Mouse (Mus musculus) lung, postnatal 36 days (tissue): ENCODE measurements around the gene Rps6ka2.
"Not testable (repeated sequence)": the region's sequence is repeated elsewhere in the genome, so short reads cannot be mapped to it uniquely, and the experiment has no call there.

Source experiments
- DNase-seq: peaks from one replicate; pipeline ENCODE4 v3.0.0; 2022; ENCODE audit warnings: mixed read lengths

The Rps6ka2 gene

GRCm38 (mm10) chr17:7169627-7170303 lies at the start of gene Rps6ka2:
Gene Rps6ka2, plus strand, starts transcription at chr17:7170115.
- peak; percentile 98 for DNase-seq

- not testable (repeated sequence) for DNase-seq
Observed at GRCm38 (mm10) chr17:7120835-7121234, 49.1 kb upstream of the Rps6ka2 start.

- not testable (repeated sequence) for DNase-seq
Observed at GRCm38 (mm10) chr17:7122554-7122953, 47.4 kb upstream of the Rps6ka2 start.

- DNase-seq: not testable (repeated sequence)
Observed at GRCm38 (mm10) chr17:7126475-7126874, 43.4 kb upstream of the Rps6ka2 start.

GRCm38 (mm10) chr17:7134002-7134401 lies 35.9 kb upstream of the Rps6ka2 start:
- not testable (repeated sequence) for DNase-seq

- DNase-seq: not testable (repeated sequence)
Observed at GRCm38 (mm10) chr17:7135277-7135676, 34.6 kb upstream of the Rps6ka2 start.

GRCm38 (mm10) chr17:7138186-7138925 lies 31.6 kb upstream of the Rps6ka2 start:
- no peak for DNase-seq

- DNase-seq: no peak
Observed at GRCm38 (mm10) chr17:7140399-7141174, 29.3 kb upstream of the Rps6ka2 start.

GRCm38 (mm10) chr17:7142367-7142766 lies 27.5 kb upstream of the Rps6ka2 start:
- no peak for DNase-seq

- DNase-seq: no peak
Observed at GRCm38 (mm10) chr17:7143885-7144518, 25.9 kb upstream of the Rps6ka2 start.

- DNase-seq: peak; percentile 26
Observed at GRCm38 (mm10) chr17:7145373-7146058, 24.4 kb upstream of the Rps6ka2 start.

GRCm38 (mm10) chr17:7146479-7146878 lies 23.4 kb upstream of the Rps6ka2 start:
- DNase-seq: no peak

GRCm38 (mm10) chr17:7147920-7148321 lies 22.0 kb upstream of the Rps6ka2 start:
- no peak for DNase-seq

- DNase-seq: no peak
Observed at GRCm38 (mm10) chr17:7149328-7150195, 20.4 kb upstream of the Rps6ka2 start.

- DNase-seq: no peak
Observed at GRCm38 (mm10) chr17:7151446-7152100, 18.3 kb upstream of the Rps6ka2 start.

- DNase-seq: no peak
Observed at GRCm38 (mm10) chr17:7152662-7153061, 17.3 kb upstream of the Rps6ka2 start.

GRCm38 (mm10) chr17:7163955-7164354 lies 6.0 kb upstream of the Rps6ka2 start:
- DNase-seq: peak; percentile 28

GRCm38 (mm10) chr17:7165524-7165923 lies 4.4 kb upstream of the Rps6ka2 start:
- no peak for DNase-seq

GRCm38 (mm10) chr17:7168961-7169626 lies 821 bp upstream of the Rps6ka2 start:
- DNase-seq: peak; percentile 90
